Mouse (Mus musculus): ENCODE results near the gene Sapcd1.
A peak's percentile ranks its signal among the peaks of the same experiment; 100 is the strongest.
"Not testable (repeated sequence)": the region's sequence is repeated elsewhere in the genome, so short reads cannot be mapped to it uniquely, and the experiment has no call there.

The Sapcd1 gene

GRCm38 (mm10) chr17:35052271-35052798 lies 24.5 kb upstream of the Sapcd1 start:
- DNase-seq: peak; percentile 92

GRCm38 (mm10) chr17:35051156-35052086 lies 23.6 kb upstream of the Sapcd1 start:
- DNase-seq: peak; percentile 99

DNA sequence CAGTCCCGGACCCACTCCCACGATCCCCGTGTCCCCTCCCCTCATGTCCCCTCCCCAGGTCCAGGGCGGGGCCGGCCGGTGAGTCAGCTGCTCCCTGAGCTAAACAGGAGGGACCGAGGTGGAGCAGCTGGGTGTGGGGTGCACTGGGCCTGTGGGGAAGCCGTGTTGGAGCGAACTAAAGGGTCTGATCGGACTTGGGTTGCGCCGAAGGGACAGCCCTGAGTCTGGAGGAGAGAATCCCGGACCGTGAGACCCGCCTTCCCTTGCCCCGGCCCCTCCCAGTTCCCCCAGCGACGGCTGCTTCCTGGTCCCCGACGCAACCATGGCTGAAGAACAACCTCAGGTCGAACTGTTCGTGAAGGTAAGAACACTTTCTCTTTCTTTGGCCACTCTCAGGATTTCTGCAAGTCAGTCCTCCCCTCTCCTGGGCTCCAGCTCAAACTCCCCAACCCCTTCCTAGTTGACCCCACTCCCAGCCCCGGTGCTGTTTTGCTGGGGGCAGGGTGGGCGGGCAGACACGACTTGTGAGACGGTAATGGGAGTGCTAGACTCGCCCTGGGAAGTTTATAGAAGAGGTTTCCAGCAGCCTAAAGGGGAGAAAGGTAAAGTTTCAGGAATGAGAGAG lies 22.4 kb upstream of the Sapcd1 start:
- peak; percentile 99 for DNase-seq

GRCm38 (mm10) chr17:35049561-35050016 lies 21.8 kb upstream of the Sapcd1 start, which contains the start of gene Clic1:
Gene Clic1 (plus strand): TSS chr17:35049966.
- DNase-seq: peak; percentile 98

- DNase-seq: peak; percentile 87
Measured at GRCm38 (mm10) chr17:35048932-35049440, 21.2 kb upstream of the Sapcd1 start.

DNA sequence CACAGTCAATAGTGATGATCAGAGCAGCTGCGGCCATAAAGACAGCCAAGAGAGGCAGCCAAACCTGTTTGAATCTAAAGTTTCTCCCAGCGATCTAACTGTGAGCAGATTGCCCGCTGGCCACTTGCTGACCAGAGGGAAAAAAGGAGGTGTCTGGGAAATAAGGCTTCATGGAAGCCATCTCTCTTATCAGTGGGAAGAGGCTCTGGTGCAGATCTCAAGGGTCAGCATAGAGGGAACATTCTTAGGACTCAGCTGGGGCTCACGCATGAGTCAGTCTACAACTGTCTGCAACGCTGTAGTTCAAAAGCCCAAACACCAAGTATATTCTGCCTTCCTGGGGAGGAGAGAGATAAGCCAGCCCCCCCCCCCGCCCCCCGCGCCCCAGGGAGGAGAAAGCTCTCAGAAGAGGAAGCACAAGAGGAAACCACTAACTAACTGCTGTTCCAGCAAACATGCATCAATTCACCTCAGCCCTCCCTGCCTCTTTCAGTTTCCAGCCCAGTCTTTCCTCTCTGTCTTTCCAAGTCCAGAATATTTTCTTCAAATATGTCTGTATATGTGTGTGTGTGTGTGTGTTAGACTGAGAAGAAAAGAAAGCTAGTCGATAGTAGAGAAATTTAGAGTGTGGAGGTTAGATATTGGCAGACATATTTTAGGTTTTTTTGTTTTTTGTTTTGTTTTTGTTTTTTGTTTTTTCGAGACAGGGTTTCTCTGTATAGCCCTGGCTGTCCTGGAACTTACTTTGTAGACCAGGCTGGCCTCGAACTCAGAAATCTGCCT lies 20.5 kb upstream of the Sapcd1 start:
- DNase-seq: peak; percentile 95

DNA sequence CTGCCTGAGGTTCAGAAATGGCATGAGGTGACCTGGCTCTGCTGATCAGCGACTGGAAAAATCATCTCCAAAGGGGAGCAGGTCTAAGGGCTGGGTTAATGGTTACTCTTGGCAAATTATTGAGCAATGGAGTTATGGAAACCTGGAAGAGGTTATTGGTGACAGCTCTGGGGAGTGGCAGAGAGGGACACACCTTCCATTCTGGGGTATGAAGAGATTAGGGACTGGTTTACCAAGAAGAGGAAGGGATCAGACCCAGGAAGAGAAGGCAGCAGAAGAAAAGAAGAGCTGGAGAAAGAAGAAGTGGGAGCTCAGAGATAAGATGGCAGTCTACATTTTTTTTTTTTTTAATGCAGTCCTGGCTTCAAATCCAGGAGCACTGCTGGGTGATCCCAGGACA lies 19.9 kb upstream of the Sapcd1 start:
- DNase-seq: peak; percentile 86

DNA sequence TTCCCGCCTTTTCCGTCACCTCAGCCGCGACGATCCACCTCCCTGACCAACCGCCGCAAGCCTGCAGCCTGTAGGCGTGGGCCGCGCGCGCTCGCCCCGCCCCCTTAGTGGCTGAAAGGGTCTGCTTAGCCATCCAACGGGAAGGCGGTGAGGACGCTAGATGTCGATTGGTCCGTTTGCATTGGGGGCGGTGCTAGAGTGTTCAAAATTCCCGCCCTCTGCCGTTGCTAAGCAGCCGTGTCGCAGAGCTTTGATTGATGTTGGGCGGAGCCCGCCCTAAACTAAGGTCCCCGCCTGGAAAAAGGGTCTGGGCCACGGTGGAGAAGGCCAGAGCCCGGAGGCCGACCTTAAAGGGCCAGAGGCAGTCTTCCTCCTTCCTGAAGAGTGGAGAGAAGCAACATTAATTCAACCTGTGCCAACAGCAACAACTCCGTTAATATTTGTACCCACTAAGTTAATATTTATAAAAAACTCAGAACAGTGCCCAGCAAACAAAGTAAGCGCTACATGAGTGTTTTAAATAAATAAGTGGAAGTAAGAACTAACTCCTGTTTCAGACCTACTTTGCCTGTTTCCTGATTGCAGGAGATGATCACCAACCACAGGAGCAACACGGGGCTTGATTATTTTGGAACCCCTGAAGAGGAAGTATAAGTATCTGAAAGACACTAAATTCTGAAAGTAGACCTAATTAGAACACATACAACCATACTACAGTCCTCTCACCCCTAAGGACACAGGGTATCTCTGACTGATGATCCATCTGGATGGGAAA lies 19.1 kb upstream of the Sapcd1 start, which contains the start of gene Msh5:
TSS of gene Msh5 (minus strand) at position 65 of the 775 bp plus-strand sequence.
- DNase-seq: peak; percentile 100

GRCm38 (mm10) chr17:35045807-35046680 lies 18.2 kb upstream of the Sapcd1 start:
- no peak for DNase-seq

GRCm38 (mm10) chr17:35044904-35045806 lies 17.3 kb upstream of the Sapcd1 start:
- DNase-seq: peak; percentile 92

DNA sequence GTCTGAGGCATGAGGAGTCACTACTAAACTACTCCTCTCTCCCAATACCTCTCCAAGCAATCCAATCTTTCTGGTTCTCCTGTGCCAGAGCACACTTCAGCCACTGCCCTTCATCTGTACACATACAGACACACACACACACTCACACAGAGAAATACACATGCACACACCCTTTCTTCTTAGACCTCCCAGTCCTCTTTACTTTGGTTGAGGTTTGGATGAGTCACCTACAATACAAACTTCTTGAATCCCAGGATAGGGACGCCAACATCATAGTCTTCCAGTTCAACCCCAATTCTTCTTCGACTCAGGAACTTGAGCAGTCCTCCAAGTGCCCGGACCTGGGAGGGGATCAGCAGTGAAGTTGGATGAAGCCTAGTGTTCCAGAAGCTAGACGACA lies 16.0 kb upstream of the Sapcd1 start:
- no peak for DNase-seq

DNA sequence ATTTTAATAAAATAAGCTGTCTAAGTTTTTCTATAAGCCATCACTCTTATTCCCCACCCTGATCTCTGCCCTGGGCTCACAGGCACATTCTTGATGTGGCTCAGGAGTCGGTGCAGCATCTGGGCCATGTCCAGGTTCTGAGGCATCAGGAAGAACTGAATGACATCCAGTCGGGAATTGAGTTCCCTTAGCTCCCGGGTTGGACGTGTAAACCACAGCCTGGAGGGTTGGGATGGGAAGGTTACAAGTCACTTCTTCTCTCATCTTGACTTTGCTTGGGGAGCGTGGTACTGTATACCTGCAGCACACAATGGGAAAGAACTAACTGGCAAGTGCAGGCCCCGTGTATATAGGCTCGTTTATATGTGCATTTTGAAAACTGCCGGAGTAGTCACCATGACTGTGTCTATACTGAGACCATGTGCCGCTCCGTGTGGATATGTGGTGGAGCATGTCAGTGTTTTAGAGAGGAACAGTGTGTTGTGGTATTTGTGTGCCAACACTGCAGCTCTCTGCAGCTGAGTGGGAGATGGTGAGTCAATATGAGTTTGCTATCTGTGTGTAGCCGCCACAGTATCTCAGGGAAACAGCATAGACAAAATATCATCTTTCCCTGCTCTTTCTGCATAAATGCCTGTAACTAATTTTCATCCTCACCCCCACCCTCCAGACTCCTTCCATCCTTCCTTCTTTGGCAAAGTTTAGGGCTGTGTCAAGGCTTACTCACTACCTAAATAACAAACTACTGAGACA lies 11.5 kb upstream of the Sapcd1 start:
- peak; percentile 83 for DNase-seq

DNA sequence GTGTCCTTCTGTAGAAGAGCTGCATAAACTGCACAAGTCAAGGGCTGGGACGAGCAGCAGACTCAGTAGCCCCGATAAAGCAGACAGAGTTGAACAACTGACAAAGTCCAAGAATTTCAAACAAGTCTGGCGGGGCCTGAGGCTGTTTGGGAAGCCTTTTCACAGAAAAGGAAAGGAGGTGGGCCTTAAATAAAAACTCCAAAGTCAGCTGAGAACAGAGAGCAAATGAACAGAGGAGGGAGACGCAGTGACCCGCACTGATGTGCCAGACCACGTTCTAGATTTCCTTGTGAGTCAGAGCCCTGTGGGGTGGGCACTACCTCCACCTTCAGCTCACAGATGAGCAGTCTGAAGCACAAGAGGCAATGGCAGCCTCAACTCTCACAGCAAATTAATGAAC lies 7.1 kb upstream of the Sapcd1 start:
- peak; percentile 79 for DNase-seq

DNA sequence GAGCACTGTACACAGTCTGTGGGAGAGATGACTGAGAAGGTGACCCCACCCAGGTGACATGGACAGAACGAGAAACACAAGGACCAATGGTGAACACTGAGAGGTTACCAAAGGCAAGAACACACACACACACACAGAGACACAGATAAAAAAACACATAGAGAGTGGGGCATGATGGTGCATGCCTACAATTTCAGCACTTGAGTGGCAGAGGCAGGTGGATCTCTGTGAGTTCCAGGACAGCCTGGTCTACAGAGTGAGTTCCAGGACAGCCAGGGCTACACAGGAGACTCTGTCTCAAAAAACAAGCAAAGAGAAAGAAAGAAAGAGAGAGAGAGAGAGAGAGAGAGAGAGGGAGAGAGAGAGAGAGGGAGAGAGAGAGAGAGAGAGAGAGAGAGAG lies 5.9 kb upstream of the Sapcd1 start:
- not testable (repeated sequence) for DNase-seq

GRCm38 (mm10) chr17:35032323-35032870 lies 4.6 kb upstream of the Sapcd1 start:
- peak; percentile 79 for DNase-seq

DNA sequence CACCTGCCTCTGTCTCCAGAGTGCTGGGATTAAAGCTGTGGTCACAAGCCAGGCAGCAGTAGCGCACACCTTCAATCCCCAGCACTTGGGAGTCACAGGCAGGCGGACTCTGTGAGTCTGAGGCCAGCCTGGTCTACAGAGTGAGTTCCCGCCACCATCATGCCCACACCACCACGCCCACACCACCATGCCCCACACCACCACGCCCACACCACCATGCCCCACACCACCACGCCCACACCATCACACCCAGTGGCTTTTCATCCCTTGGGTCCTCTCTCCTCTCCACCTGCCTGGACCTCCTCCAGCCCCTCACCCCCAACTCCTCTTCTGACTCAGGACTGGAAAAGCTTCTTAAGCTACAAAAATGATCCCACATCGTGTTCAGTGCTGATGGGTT lies 4.1 kb upstream of the Sapcd1 start:
- peak; percentile 88 for DNase-seq

DNA sequence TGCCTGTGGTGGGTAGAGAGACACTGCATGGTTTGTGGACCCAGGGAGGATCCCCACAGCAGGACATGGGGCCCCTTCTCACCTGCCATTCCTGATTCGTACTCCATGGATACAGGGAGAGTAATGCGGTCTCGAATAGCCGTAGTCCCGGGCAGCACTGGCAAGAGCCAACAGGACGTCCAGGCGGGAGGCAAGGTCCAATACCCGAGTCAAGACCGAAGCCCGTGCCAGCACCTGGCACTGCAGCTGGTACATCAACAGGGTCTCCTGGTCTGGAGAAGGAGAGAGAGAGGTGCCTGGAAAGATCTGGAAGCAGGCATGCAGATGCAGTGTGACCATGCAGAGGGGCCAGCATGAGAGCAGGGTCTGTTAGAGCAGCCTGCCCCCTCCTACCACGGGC lies 3.5 kb upstream of the Sapcd1 start:
- DNase-seq: peak; percentile 87

Data from heart, adult 11 months (tissue).